Mouse (Mus musculus) c-Kit-positive CD71-positive TER-119-negative erythroid progenitor cells, embryonic 14.5 days (primary cell): ENCODE results near the gene Bclaf1.

ENCODE experiments used
- DNase-seq: peaks from one replicate; pipeline ENCODE4 v3.0.0-alpha.2; 2013; ENCODE audit warnings: low read depth

The Bclaf1 gene

GRCm38 (mm10) chr10:20311918-20312735 lies at the start of gene Bclaf1:
Gene Bclaf1, plus strand, starts transcription at chr10:20312469.
- peak; percentile 99 for DNase-seq

- no peak for DNase-seq
Observed at GRCm38 (mm10) chr10:20262896-20263295, 49.4 kb upstream of the Bclaf1 start.

- no peak for DNase-seq
Observed at GRCm38 (mm10) chr10:20264479-20264878, 47.8 kb upstream of the Bclaf1 start.

- DNase-seq: no peak
Observed at GRCm38 (mm10) chr10:20267032-20267431, 45.2 kb upstream of the Bclaf1 start.

GRCm38 (mm10) chr10:20268945-20269344 lies 43.3 kb upstream of the Bclaf1 start:
- no peak for DNase-seq

- no peak for DNase-seq
Observed at GRCm38 (mm10) chr10:20272380-20272779, 39.9 kb upstream of the Bclaf1 start.

- DNase-seq: no peak
Observed at GRCm38 (mm10) chr10:20273278-20273677, 39.0 kb upstream of the Bclaf1 start.

- DNase-seq: peak; percentile 67
Observed at GRCm38 (mm10) chr10:20274022-20274421, 38.2 kb upstream of the Bclaf1 start.

DNA sequence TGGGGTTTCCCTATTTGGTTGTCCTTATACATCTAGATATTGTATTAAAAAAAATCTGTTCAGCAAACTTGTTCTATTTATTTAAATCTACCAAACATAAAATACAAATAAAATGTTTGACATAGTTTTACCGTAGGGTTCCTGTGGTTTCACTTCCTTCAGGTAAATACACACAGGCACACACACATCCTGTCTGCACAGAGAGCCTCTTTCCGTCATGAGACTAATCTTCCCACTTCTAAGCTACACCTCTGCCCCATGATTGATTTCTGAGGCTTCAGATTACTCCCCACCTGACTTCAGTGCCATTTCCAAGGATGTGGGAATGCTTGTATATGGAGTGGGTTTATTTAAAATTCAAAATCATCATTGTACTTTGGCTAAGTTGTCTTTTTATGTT lies 30.8 kb upstream of the Bclaf1 start:
- no peak for DNase-seq

- DNase-seq: no peak
Observed at GRCm38 (mm10) chr10:20285289-20285975, 26.8 kb upstream of the Bclaf1 start.

- no peak for DNase-seq
Observed at GRCm38 (mm10) chr10:20285994-20286836, 26.1 kb upstream of the Bclaf1 start.

- no peak for DNase-seq
Observed at GRCm38 (mm10) chr10:20287369-20287768, 24.9 kb upstream of the Bclaf1 start.

DNA sequence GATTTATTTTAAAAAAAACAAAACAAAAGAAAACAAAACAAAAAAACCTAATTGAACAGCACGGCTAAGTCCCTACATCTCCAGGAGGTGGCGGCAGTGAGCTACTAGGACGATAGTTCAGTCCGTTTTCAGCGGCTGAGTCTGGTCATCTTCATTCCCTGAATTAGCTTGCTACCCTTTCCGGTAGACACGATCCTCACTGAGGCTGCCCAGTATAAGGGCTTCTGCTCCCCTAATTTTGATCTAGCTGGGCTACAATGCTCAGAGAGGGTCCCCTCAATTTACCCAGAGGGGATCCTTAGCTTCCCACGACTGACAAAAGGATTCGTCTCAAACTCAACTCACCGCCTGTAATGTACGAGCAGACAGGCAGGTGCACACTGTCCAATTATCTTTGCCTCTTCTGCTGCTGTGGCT lies 21.8 kb upstream of the Bclaf1 start:
- DNase-seq: peak; percentile 72

DNA sequence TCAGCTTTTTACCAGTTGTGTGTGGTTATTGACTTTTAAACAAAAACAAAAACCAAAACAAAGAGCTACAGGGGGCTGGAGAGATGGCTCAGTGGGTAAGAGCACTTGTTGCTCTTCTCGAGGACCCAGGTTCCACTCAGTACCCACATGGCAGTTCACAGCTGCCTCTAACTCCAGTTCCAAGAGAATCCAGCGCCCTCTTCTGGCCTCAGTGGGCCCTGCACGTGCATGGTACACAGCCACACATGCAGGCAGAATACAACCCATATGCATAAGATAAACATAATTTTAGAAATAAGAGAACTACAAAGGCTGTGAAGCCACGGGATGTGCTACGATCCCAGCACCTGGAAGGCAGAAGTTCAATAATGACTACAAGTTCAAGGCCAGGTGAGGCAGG lies 16.3 kb upstream of the Bclaf1 start:
- DNase-seq: no peak

DNA sequence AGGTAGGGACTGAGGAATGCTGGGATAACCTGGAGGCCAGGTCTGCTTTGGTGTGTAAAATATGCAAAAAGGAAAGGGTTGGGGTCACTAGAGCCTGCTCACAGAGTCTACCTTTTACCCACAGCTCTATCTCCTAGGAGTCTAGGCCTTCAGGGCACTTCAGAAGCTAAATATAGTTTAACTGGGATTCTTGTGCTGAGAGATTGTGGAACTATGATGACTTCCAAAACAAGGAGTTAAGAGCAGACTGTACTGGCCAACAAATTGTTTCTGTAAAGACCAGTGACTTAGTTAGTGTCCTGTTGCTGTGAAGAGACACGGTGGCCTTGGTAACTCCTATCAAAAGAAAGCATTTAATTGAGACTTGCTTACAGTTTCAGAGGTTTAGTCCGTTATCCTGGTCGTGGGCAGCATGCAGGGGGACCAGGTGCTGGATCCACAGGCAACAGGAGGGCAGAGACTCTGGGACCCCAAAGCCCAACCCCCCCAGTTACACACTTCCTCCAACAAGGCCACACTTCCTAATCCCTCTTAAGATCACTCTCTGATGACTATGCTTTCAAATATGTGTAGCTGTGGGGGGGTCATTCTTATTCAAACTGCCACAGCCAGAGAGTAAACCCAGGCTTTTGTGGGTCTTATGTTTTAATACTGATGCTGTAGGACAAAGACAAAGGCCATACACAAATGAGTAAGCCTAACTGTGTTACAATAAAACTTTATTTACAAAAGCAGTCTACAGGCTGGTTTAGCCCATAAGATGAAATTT lies 13.9 kb upstream of the Bclaf1 start:
- no peak for DNase-seq

DNA sequence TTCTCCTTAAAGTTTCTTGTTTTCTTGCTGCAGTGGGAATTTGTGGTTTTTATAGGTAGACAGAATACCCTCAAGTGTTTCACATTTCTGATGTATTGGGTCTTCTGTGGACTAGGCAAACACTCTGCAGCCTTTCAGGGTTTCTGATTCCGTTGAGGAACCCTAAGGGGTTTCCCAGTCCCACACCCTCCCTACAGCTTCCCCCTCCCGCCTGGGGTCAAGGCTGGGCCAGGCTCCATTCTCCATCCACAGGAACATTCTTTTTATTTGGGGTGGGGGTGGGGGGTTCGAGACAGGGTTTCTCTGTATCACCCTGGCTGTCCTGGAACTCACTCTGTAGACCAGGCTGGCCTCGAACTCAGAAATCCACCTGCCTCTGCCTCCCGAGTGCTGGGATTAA lies 13.2 kb upstream of the Bclaf1 start:
- DNase-seq: no peak

DNA sequence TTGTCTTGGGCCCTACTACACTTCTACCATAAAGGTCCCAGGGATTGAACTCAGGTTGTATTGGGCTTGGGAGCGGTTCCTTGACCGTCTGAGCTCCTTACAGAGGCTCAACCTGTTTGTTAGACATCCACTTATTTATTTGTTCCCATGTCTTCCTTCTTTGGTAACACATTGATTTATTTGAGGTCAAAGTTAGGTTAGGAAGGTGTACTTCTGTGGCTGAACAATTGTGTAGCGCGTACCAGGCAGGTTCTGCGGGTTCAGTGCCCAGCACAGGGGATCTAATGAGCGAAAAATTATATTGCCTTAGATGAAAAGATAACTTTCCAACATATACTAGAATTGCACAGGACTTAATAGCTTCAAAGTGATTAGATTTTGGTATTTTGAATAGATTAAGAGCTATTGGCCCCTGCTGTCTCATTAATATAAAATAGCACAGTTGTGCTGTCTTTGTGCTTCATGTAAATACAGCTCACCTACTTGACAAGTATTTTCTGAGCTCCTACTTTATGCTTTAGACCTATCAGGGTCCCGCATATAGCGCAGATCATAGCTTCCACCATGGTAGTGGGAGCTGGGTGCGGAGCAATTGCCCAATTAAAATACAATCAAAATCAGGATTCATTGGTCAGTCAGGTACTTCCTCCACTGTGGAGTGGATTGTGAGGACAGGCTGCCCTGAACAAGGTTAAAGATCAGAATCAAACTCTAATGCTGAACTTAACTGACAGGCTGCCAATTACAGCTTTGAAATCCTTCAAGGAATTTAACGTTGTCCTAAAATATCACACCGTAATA lies 1.1 kb upstream of the Bclaf1 start:
- DNase-seq: no peak

DNA sequence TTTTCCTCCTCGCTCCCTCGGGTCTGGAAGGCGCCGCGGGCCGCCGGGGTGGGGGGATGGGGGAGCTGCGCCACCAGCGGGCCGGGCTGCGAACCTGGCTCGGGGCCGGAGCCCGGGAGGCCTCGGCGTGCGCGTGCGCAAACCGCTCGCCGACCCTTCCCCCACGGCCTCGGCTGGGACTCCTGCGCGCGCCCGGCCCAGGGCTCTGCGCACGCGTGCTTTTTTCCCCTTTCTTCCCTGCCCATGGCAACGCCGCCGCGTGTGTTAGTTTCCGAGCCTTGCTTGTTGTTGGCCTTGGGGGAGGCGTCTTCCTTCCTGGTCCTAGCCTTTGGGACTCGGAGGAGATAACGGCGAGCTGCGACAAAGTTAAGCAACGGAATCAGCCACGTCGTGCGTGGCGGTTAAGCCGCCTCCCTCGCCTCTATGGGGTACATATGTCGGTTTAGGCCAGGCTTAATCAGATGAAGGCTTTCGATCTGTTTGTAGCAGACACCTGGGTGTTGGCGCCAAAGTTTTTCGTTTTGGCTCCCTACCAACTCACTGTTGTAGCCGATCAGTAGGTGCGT lies 550 bp downstream of the Bclaf1 start:
- DNase-seq: peak; percentile 73

DNA sequence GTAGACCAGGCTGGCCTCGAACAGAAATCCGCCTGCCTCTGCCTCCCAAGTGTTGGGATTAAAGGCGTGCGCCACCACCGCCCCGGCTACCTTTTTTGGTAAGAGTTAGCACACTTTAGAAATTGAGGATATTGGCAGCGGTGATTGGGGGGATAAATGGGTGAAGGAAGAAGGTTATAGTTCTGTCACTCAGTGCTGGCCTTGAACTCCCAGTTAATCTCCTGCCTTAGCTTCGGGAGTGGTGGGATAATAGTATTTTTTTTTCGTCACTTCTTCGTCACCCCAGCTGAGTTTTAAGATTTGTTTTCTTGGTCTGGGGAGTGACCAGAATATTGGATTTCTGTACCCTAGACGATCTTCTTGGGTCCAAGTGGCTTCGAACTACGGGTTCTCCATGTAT lies 1.2 kb downstream of the Bclaf1 start:
- no peak for DNase-seq

DNA sequence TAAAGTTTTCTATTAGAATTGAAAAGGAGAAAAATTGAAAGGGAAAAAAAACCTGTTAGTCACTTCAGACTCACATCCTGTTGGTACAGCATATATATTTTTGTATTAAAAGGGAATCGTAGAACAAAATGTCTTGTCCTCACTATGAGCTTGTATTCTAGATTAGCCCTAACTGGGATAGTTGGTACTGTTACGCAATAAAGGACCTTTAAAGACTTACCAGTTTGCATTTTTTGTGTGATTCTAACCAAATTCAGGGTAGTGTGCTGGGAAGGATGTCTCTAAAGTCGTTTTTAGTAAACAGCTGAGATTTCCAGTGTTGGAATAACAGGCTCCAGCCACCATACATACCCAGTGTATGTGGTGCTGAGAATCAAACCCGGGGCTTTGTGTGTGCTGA lies 1.7 kb downstream of the Bclaf1 start:
- DNase-seq: no peak

- DNase-seq: no peak
Observed at GRCm38 (mm10) chr10:20314797-20315196, 2.5 kb downstream of the Bclaf1 start.
